Mouse (Mus musculus): Measurements from ENCODE around the gene Tial1.

Tial1 gene

GRCm38 (mm10) chr7:128461285-128462215 lies at the start of gene Tial1:
Tial1 (minus strand) TSS chr7:128461717.
- in situ Hi-C loops (cut with MboI; ENCODE audit: unreplicated experiment in 2 of 2): loop anchor here in 1 of 2 experiments (5.0 to 25.0 kb wide), 2 partner anchors 89 to 226 kb away; no protein-coding TSS in a partner anchor

GRCm38 (mm10) chr7:128504091-128504490 lies 42.6 kb upstream of the Tial1 start:
- in situ Hi-C loops (cut with MboI; ENCODE audit: unreplicated experiment in 2 of 2): no loop called here

- in situ Hi-C loops (cut with MboI; ENCODE audit: unreplicated experiment in 2 of 2): no loop called here
These were observed 38.3 kb upstream of the Tial1 start for GRCm38 (mm10) chr7:128499801-128500200.

- in situ Hi-C loops (cut with MboI; ENCODE audit: unreplicated experiment in 2 of 2): no loop called here
These were observed 33.0 kb upstream of the Tial1 start for GRCm38 (mm10) chr7:128494546-128494945.

GRCm38 (mm10) chr7:128488986-128489385 lies 27.5 kb upstream of the Tial1 start:
- in situ Hi-C loops (cut with MboI; ENCODE audit: unreplicated experiment in 2 of 2): no loop called here

GRCm38 (mm10) chr7:128474322-128474721 lies 12.8 kb upstream of the Tial1 start:
- in situ Hi-C loops (cut with MboI; ENCODE audit: unreplicated experiment in 2 of 2): loop anchor here in 1 of 2 experiments (25.0 kb wide), 1 partner anchor 213 kb away; no protein-coding TSS in a partner anchor

- in situ Hi-C loops (cut with MboI; ENCODE audit: unreplicated experiment in 2 of 2): loop anchor here in 1 of 2 experiments (5.0 to 25.0 kb wide), 2 partner anchors 90 to 225 kb away; no protein-coding TSS in a partner anchor
These were observed 889 bp upstream of the Tial1 start for GRCm38 (mm10) chr7:128462406-128462805.

- in situ Hi-C loops (cut with MboI; ENCODE audit: unreplicated experiment in 2 of 2): loop anchor here in 1 of 2 experiments (5.0 to 25.0 kb wide), 2 partner anchors 89 to 226 kb away; no protein-coding TSS in a partner anchor
These were observed 670 bp downstream of the Tial1 start for GRCm38 (mm10) chr7:128460865-128461228.

GRCm38 (mm10) chr7:128460131-128460864 lies 1.2 kb downstream of the Tial1 start:
- in situ Hi-C loops (cut with MboI; ENCODE audit: unreplicated experiment in 2 of 2): loop anchor here in 1 of 2 experiments (5.0 to 25.0 kb wide), 2 partner anchors 88 to 227 kb away; no protein-coding TSS in a partner anchor

GRCm38 (mm10) chr7:128459791-128460130 lies 1.8 kb downstream of the Tial1 start:
- in situ Hi-C loops (cut with MboI; ENCODE audit: unreplicated experiment in 2 of 2): loop anchor here in 1 of 2 experiments (5.0 to 25.0 kb wide), 2 partner anchors 87 to 228 kb away; no protein-coding TSS in a partner anchor

- in situ Hi-C loops (cut with MboI; ENCODE audit: unreplicated experiment in 2 of 2): loop anchor here in 1 of 2 experiments (25.0 kb wide), 1 partner anchor 229 kb away; no protein-coding TSS in a partner anchor
These were observed 3.5 kb downstream of the Tial1 start for GRCm38 (mm10) chr7:128458011-128458410.

GRCm38 (mm10) chr7:128452731-128453130 lies 8.8 kb downstream of the Tial1 start:
- in situ Hi-C loops (cut with MboI; ENCODE audit: unreplicated experiment in 2 of 2): loop anchor here in 1 of 2 experiments (25.0 kb wide), 1 partner anchor 235 kb away; no protein-coding TSS in a partner anchor

GRCm38 (mm10) chr7:128440584-128440983 lies 20.9 kb downstream of the Tial1 start:
- in situ Hi-C loops (cut with MboI; ENCODE audit: unreplicated experiment in 2 of 2): no loop called here

- in situ Hi-C loops (cut with MboI; ENCODE audit: unreplicated experiment in 2 of 2): no loop called here
These were observed 22.3 kb downstream of the Tial1 start for GRCm38 (mm10) chr7:128439251-128439650.

- in situ Hi-C loops (cut with MboI; ENCODE audit: unreplicated experiment in 2 of 2): no loop called here
These were observed 23.4 kb downstream of the Tial1 start for GRCm38 (mm10) chr7:128438131-128438530.

GRCm38 (mm10) chr7:128433213-128433612 lies 28.3 kb downstream of the Tial1 start:
- in situ Hi-C loops (cut with MboI; ENCODE audit: unreplicated experiment in 2 of 2): no loop called here

- in situ Hi-C loops (cut with MboI; ENCODE audit: unreplicated experiment in 2 of 2): no loop called here
These were observed 28.9 kb downstream of the Tial1 start for GRCm38 (mm10) chr7:128432574-128432973.

- in situ Hi-C loops (cut with MboI; ENCODE audit: unreplicated experiment in 2 of 2): loop anchor here in 1 of 2 experiments (5.0 kb wide), 1 partner anchor 50 kb away; no protein-coding TSS in a partner anchor
These were observed 39.0 kb downstream of the Tial1 start for GRCm38 (mm10) chr7:128422491-128422890.

- in situ Hi-C loops (cut with MboI; ENCODE audit: unreplicated experiment in 2 of 2): loop anchor here in 1 of 2 experiments (5.0 kb wide), 1 partner anchor 49 kb away; no protein-coding TSS in a partner anchor
These were observed 39.8 kb downstream of the Tial1 start for GRCm38 (mm10) chr7:128421701-128422100.

GRCm38 (mm10) chr7:128419690-128420089 lies 41.8 kb downstream of the Tial1 start:
- in situ Hi-C loops (cut with MboI; ENCODE audit: unreplicated experiment in 2 of 2): loop anchor here (5.0 kb wide), 2 partner anchors 42 to 47 kb away; no protein-coding TSS in a partner anchor

Measured in v-Abl transformed pro-B cells (cell line).